Mouse (Mus musculus) embryonic fibroblast, embryonic 13.5 days (primary cell): Measurements from ENCODE around the gene Zfp160. TPM values are rescaled to one million over a fixed set of nuclear protein-coding genes. Genes with fewer than 3 reads are reported as not detected.
A peak's percentile ranks its signal among the peaks of the same experiment; 100 is the strongest.
"Not testable (repeated sequence)": the region's sequence is repeated elsewhere in the genome, so short reads cannot be mapped to it uniquely, and the experiment has no call there.

Source experiments
- H3K27ac ChIP-seq: 2 replicates; pipeline ENCODE4 v1.5.1; 2012; ENCODE audit warnings: low read length, control low read depth, inconsistent platforms; ENCODE audit not compliant: insufficient read depth
- H3K4me1 ChIP-seq: 2 replicates; pipeline ENCODE4 v1.6.1; 2011; ENCODE audit warnings: low read length; ENCODE audit not compliant: control insufficient read depth, insufficient read depth
- H3K4me3 ChIP-seq: 2 replicates; pipeline ENCODE4 v1.5.1; 2011; ENCODE audit warnings: mild to moderate bottlenecking, control low read depth, low read length; ENCODE audit not compliant: insufficient read depth
- CTCF ChIP-seq: IDR thresholded peaks from 2 replicates; pipeline ENCODE4 v1.5.1; 2011; ENCODE audit warnings: mild to moderate bottlenecking, control low read depth, low read length, moderate library complexity, borderline replicate concordance; ENCODE audit not compliant: insufficient read depth
- POLR2A ChIP-seq: IDR thresholded peaks from 2 replicates; pipeline ENCODE4 v1.6.1; 2011; ENCODE audit warnings: low read depth, mild to moderate bottlenecking, control low read depth, low read length, moderate library complexity
- polyA plus RNA-seq: library from polyadenylated mRNA; stranded (reverse); fragments of >200 nt; gene quantifications from 2 replicates; pipeline ENCODE4 v1.2.4, GENCODE M21; 2011; ENCODE audit warnings: low read depth; ENCODE audit not compliant: missing spikeins, insufficient read length

Zfp160 gene
- polyA plus RNA-seq, result 32.4 and 36.4 TPM in 2 replicates

GRCm38 (mm10) chr17:21008382-21009331 is at the start of gene Zfp160:
Gene Zfp160 (plus strand): TSS chr17:21008903.
- H3K4me3 ChIP-seq, result peak within 1 kb of the TSS; percentile 94
- H3K27ac ChIP-seq, result peak within 1 kb of the TSS; percentile 91
- TF ChIP-seq POLR2A, result peak; percentile 86
- no peak for TF ChIP-seq CTCF
- no peaks in the 10 kb centered on the region for H3K4me1 ChIP-seq

GRCm38 (mm10) chr17:20960386-20960785 is 48.3 kb upstream of the Zfp160 start:
- Histone ChIP-seq H3K4me3 (no peak overlapping the region), H3K4me1 (no peaks in the 10 kb centered on the region), H3K27ac (no peak overlapping the region)
- no peak for TF ChIP-seq POLR2A
- no peak for TF ChIP-seq CTCF

- H3K4me1 ChIP-seq, result no peaks in the 10 kb centered on the region
- TF ChIP-seq POLR2A (no peak), CTCF (no peak)
- no peak overlapping the region for H3K4me3 ChIP-seq
- H3K27ac ChIP-seq, result no peak overlapping the region
These were observed 43.3 kb upstream of the Zfp160 start for GRCm38 (mm10) chr17:20965421-20965820.

GRCm38 (mm10) chr17:20966681-20967080 is 42.0 kb upstream of the Zfp160 start:
- H3K4me1 ChIP-seq, result no peaks in the 10 kb centered on the region
- no peak for TF ChIP-seq CTCF
- no peak for TF ChIP-seq POLR2A
- H3K4me3 ChIP-seq, result no peak overlapping the region

GRCm38 (mm10) chr17:20993716-20994115 is 15.0 kb upstream of the Zfp160 start:
- TF ChIP-seq POLR2A (no peak), CTCF (no peak)
- Histone ChIP-seq H3K27ac (no peak overlapping the region), H3K4me1 (no peaks in the 10 kb centered on the region), H3K4me3 (no peak overlapping the region)

More at GRCm38 (mm10) chr17:20966681-20967080, 42.0 kb upstream of the Zfp160 start:
- no peak overlapping the region for H3K27ac ChIP-seq

GRCm38 (mm10) chr17:20996364-20996763 is 12.3 kb upstream of the Zfp160 start, which contains the start of gene Vmn1r233:
Gene Vmn1r233 (minus strand): TSS chr17:20996464.
- no peak within 1 kb of the TSS for H3K4me3 ChIP-seq
- no peak within 1 kb of the TSS for H3K27ac ChIP-seq
- H3K4me1 ChIP-seq, result no peaks in the 10 kb centered on the region
- TF ChIP-seq CTCF (no peak), POLR2A (no peak)

GRCm38 (mm10) chr17:21009726-21010125 is 1.0 kb downstream of the Zfp160 start:
- H3K27ac ChIP-seq, result peak overlapping the region; percentile 91
- H3K4me3 ChIP-seq, result peak overlapping the region; percentile 94
- H3K4me1 ChIP-seq, result no peaks in the 10 kb centered on the region
- TF ChIP-seq POLR2A (no peak), CTCF (no peak)

GRCm38 (mm10) chr17:21018410-21019080 is 9.8 kb downstream of the Zfp160 start:
- Histone ChIP-seq H3K4me3 (no peak overlapping the region), H3K27ac (no peak overlapping the region), H3K4me1 (no peaks in the 10 kb centered on the region)
- TF ChIP-seq CTCF, result no peak
- no peak for TF ChIP-seq POLR2A

- H3K4me3 ChIP-seq, H3K4me1 ChIP-seq, H3K27ac ChIP-seq: not testable (repeated sequence)
These were observed 39.3 kb downstream of the Zfp160 start for GRCm38 (mm10) chr17:21048020-21048419.

- Histone ChIP-seq H3K4me3 (no peak overlapping the region), H3K4me1 (no peaks in the 10 kb centered on the region), H3K27ac (no peak overlapping the region)
- TF ChIP-seq POLR2A (no peak), CTCF (no peak)
These were observed 42.2 kb downstream of the Zfp160 start for GRCm38 (mm10) chr17:21050901-21051300.

- not testable (repeated sequence) for H3K4me3 ChIP-seq, H3K4me1 ChIP-seq
These were observed 42.6 kb downstream of the Zfp160 start for GRCm38 (mm10) chr17:21051341-21051740.

GRCm38 (mm10) chr17:21051919-21052318 is 43.2 kb downstream of the Zfp160 start:
- not testable (repeated sequence) for H3K27ac ChIP-seq, H3K4me3 ChIP-seq, H3K4me1 ChIP-seq

More at GRCm38 (mm10) chr17:21051341-21051740, 42.6 kb downstream of the Zfp160 start:
- not testable (repeated sequence) for H3K27ac ChIP-seq
